Mouse (Mus musculus) liver, embryonic 14.5 days (tissue): ENCODE data around the gene Kcnc3. TPM values are rescaled to one million over a fixed set of nuclear protein-coding genes. Genes with fewer than 3 reads are reported as not detected.
A peak's percentile ranks its signal among the peaks of the same experiment; 100 is the strongest.

ENCODE experiments used
- ATAC-seq: fragments of 200-750 bp; cut with Nextera tagmentation; 2 replicates; pipeline ENCODE4 v1.8.0; 2017; ENCODE audit warnings: moderate number of reproducible peaks, mild to moderate bottlenecking, moderate library complexity; ENCODE audit not compliant: insufficient read depth
- DNase-seq, 3 experiments: peaks; one replicate each; pipeline ENCODE4 v3.0.0-alpha.2; 2012 to 2013; ENCODE audit warnings: low read depth in 3 of 3, low spot score in 3 of 3
- H3K27ac ChIP-seq: fragments of 300-500 bp; sonication (generic); 2 replicates; pipeline ENCODE4 v1.5.1; 2014; ENCODE audit warnings: moderate library complexity, mild to moderate bottlenecking, control low read depth, inconsistent platforms
- H3K27me3 ChIP-seq: fragments of 300-500 bp; sonication (generic); 2 replicates; pipeline ENCODE4 v1.6.1; 2014; ENCODE audit warnings: mild to moderate bottlenecking, low read length, moderate library complexity; ENCODE audit not compliant: control insufficient read depth, insufficient read depth
- H3K36me3 ChIP-seq: fragments of 300-500 bp; sonication (generic); replicated peaks from 2 replicates; pipeline ENCODE4 v1.6.1; 2014; ENCODE audit warnings: low read depth; ENCODE audit not compliant: control insufficient read depth, insufficient read depth
- H3K4me1 ChIP-seq, 2 experiments: fragments of 200-500 bp in 1 of 2; fragments of 300-500 bp in 1 of 2; sonication (generic) in 1 of 2; replicated peaks; 2 replicates each; pipeline ENCODE4 v1.6.1; 2012 to 2014; ENCODE audit warnings: antibody characterized with exemption in 1 of 2, inconsistent platforms in 1 of 2, low read length in 1 of 2; ENCODE audit not compliant: control insufficient read depth in 2 of 2, insufficient read depth in 2 of 2
- H3K4me2 ChIP-seq: fragments of 300-500 bp; sonication (generic); 2 replicates; pipeline ENCODE4 v1.6.1; 2014; ENCODE audit warnings: low read depth, mild to moderate bottlenecking, control low read depth, moderate library complexity
- H3K4me3 ChIP-seq, 2 experiments: fragments of 200-500 bp in 1 of 2; fragments of 300-500 bp in 1 of 2; sonication (generic) in 1 of 2; 2 replicates each; pipeline ENCODE4 v1.5.1; 2012 to 2014; ENCODE audit warnings: low read depth in 2 of 2, low read length in 2 of 2, mild to moderate bottlenecking in 2 of 2, control low read depth in 1 of 2, inconsistent platforms in 1 of 2, moderate library complexity in 1 of 2; ENCODE audit not compliant: insufficient read depth in 1 of 2
- H3K9ac ChIP-seq: fragments of 300-500 bp; sonication (generic); replicated peaks from 2 replicates; pipeline ENCODE4 v1.6.1; 2014; ENCODE audit warnings: mild to moderate bottlenecking, control low read depth, moderate library complexity
- H3K9me3 ChIP-seq: fragments of 300-500 bp; sonication (generic); 2 replicates; pipeline ENCODE4 v1.6.1; 2016; ENCODE audit warnings: low read length, mixed read lengths; ENCODE audit not compliant: control insufficient read depth
- CTCF ChIP-seq: IDR thresholded peaks from 2 replicates; pipeline ENCODE4 v1.5.1; 2016; ENCODE audit warnings: antibody characterized with exemption, low read depth, control low read depth
- EP300 ChIP-seq: IDR thresholded peaks from 2 replicates; pipeline ENCODE4 v1.6.1; 2016; ENCODE audit warnings: antibody characterized with exemption, low read depth
- WGBS: fragments of 180-500 bp; shearing (Covaris S2); extraction: QIAGEN DNeasy Blood & Tissue Kit; methylation state at CpG from one replicate; pipeline ENCODE4 v1.1.7; 2014; ENCODE audit not compliant: insufficient replicate concordance; 5-methylcytosine and 5-hydroxymethylcytosine counted together
- polyA plus RNA-seq, 2 experiments: library from polyadenylated mRNA; depleted of rRNA in 1 of 2; stranded (reverse) in 1 of 2; unstranded in 1 of 2; fragments of >200 nt; fragmentation: Nextera tagmentation in 1 of 2; extraction: Ambion mirVana in 1 of 2; gene quantifications; 2 replicates each; pipeline versions ENCODE4 v1.2.1 to v1.2.3; 2012 to 2014

The Kcnc3 gene
- polyA plus RNA-seq, 2 experiments: 0.16 TPM; not detected in 1

GRCm38 (mm10) chr7:44570989-44571388 is 19.5 kb upstream of the Kcnc3 start:
- Histone ChIP-seq H3K9ac (no peak overlapping the region), H3K27me3 (no peaks in the 10 kb centered on the region), H3K4me3 (no peak overlapping the region), H3K4me1 (no peaks in the 10 kb centered on the region), H3K27ac (no peak overlapping the region), H3K36me3 (no peaks in the 10 kb centered on the region), H3K4me2 (no peak overlapping the region), H3K9me3 (no peaks in the 10 kb centered on the region)
- no peak for ATAC-seq
- WGBS: 54% methylated on average over 6 of the region's 6 CpGs
- DNase-seq: no peak
- TF ChIP-seq CTCF (no peak), EP300 (no peak)

DNA sequence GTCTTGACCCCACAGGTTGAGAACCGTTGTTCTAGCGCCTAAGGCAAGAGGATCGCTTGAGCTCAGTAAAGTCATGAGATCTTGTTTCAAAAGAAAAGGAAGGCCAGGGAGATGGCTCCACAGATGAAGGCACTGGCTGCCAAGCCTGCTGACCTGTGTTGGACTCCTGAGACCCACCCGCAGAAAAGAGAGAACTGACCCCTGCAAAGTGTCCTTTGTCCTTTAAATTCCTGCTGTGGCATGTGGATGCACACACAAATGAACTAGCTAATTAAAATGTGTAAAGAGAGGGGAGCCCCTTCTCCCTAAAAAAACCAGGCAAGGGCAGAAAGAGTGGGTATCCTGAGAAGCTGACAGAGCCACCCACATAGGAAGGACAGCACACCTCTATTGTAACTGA is 18.7 kb upstream of the Kcnc3 start:
- ATAC-seq (no peak), DNase-seq (no peak)
- WGBS: 68% methylated on average over 4 of the region's 4 CpGs
- Histone ChIP-seq H3K9me3 (no peaks in the 10 kb centered on the region), H3K4me1 (no peaks in the 10 kb centered on the region), H3K36me3 (no peaks in the 10 kb centered on the region), H3K4me2 (no peak overlapping the region), H3K9ac (no peak overlapping the region), H3K27ac (no peak overlapping the region), H3K4me3 (no peak overlapping the region), H3K27me3 (no peaks in the 10 kb centered on the region)
- no peak for TF ChIP-seq EP300
- TF ChIP-seq CTCF: no peak

DNA sequence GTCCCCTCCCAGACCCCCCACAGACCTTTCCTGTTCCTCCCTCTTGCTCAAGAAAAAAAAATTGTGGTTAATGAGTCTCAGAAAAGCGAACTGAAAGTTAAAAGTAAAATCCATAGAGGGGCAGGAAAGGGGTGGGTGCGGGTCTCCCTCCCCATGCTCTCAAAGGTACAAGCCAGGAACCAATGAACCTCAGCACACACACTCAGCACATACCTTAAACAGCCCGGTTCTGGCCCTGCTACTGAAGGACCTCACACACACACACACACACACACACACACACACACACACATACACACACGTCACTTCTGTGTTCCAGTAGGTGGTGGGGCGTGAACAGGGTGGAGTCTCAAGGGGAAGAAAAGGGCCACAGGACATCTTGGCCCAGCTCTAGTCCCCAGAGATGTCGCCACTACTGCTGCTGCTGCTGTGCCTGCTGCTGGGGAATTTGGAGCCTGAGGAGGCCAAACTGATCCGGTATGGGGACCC is 18.2 kb upstream of the Kcnc3 start, which contains the start of gene Napsa:
Napsa (plus strand) TSS at position 168 of the 489 bp plus-strand sequence.
- DNase-seq: no peak
- 0 out of 2 replicates have a peak within 1 kb of the TSS, but pooled peaks have one; percentile 3 for H3K4me2 ChIP-seq

GRCm38 (mm10) chr7:44572956-44573484 is 17.4 kb upstream of the Kcnc3 start:
- no peaks in the 10 kb centered on the region for H3K9me3 ChIP-seq
- no peak overlapping the region for H3K4me3 ChIP-seq
- TF ChIP-seq CTCF (no peak), EP300 (no peak)
- H3K4me1 ChIP-seq: no peaks in the 10 kb centered on the region
- H3K4me2 ChIP-seq: 0 out of 2 replicates have a peak overlapping the region, but pooled peaks have one; percentile 3
- DNase-seq: no peak
- WGBS: 54% methylated on average over 5 of the region's 5 CpGs
- ATAC-seq: no peak
- H3K27me3 ChIP-seq: no peaks in the 10 kb centered on the region
- no peak overlapping the region for H3K9ac ChIP-seq
- H3K36me3 ChIP-seq: no peaks in the 10 kb centered on the region
- no peak overlapping the region for H3K27ac ChIP-seq

More for the DNA sequence above, 18.2 kb upstream of the Kcnc3 start, which contains the start of gene Napsa:
- no peaks in the 10 kb centered on the region for H3K9me3 ChIP-seq
- no peak for ATAC-seq
- no peaks in the 10 kb centered on the region for H3K4me1 ChIP-seq
- TF ChIP-seq CTCF (no peak), EP300 (no peak)
- H3K36me3 ChIP-seq: no peaks in the 10 kb centered on the region
- 18% methylated on average over 7 of the region's 7 CpGs for WGBS
- no peaks in the 10 kb centered on the region for H3K27me3 ChIP-seq
- no peak within 1 kb of the TSS for H3K9ac ChIP-seq
- no peak within 1 kb of the TSS for H3K4me3 ChIP-seq
- no peak within 1 kb of the TSS for H3K27ac ChIP-seq

DNA sequence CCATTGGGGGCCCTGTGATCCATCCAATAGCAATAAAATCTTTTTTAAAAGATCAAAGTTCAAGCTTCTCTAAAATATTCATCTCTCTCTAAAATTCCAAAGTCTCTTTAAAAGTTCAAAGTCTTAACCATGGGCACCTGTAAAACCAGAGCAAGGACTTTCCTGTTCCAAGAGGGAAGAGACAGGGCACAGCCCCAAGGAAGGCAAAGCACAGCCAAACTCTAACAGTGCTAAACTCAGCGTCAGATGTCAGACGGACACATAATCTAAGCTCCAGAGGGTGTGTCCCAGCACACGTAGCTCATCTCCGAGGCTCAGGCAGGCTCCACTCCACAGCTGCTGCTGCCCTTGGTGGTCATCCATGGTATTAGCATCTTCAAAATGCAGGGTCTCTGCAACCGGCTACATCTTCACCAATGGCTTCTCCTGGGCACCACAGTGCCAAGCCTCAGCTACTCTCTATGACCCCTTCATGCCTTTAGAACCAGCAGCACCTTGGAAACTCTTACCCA is 14.1 kb upstream of the Kcnc3 start:
- H3K4me2 ChIP-seq: no peak overlapping the region
- no peak overlapping the region for H3K27ac ChIP-seq

More for the DNA sequence above, 14.1 kb upstream of the Kcnc3 start:
- H3K9me3 ChIP-seq: no peaks in the 10 kb centered on the region
- no peak overlapping the region for H3K4me3 ChIP-seq
- WGBS: 27% methylated on average over 5 of the region's 5 CpGs
- H3K36me3 ChIP-seq: no peaks in the 10 kb centered on the region
- no peak overlapping the region for H3K9ac ChIP-seq
- H3K4me1 ChIP-seq: no peaks in the 10 kb centered on the region
- no peaks in the 10 kb centered on the region for H3K27me3 ChIP-seq
- DNase-seq: no peak
- TF ChIP-seq CTCF (no peak), EP300 (no peak)
- ATAC-seq: no peak
